Mouse (Mus musculus) C2C12 (cell line): ENCODE measurements around the gene Ell. TPM values are rescaled to one million over a fixed set of nuclear protein-coding genes. Genes with fewer than 3 reads are reported as not detected.
A peak's percentile ranks its signal among the peaks of the same experiment; 100 is the strongest.

Experiments
- H3K27me3 ChIP-seq: one replicate; pipeline ENCODE4 v1.6.1; 2011; ENCODE audit not compliant: control insufficient read depth, insufficient read depth, insufficient read length
- H3K36me3 ChIP-seq: one replicate; pipeline ENCODE4 v1.6.1; 2011; ENCODE audit not compliant: control insufficient read depth, insufficient read depth
- H3K4me3 ChIP-seq: one replicate; pipeline ENCODE4 v1.5.1; 2011; ENCODE audit warnings: mild to moderate bottlenecking, control low read depth; ENCODE audit not compliant: poor library complexity, insufficient read depth, severe bottlenecking
- H3K79me2 ChIP-seq: one replicate; pipeline ENCODE4 v1.6.1; 2011; ENCODE audit not compliant: control insufficient read depth, insufficient read depth
- H3K79me3 ChIP-seq: one replicate; pipeline ENCODE4 v1.6.1; 2011; ENCODE audit warnings: low read depth, control low read depth
- H3ac ChIP-seq: one replicate; pipeline ENCODE3; 2011; ENCODE audit warnings: low read depth; ENCODE audit not compliant: control insufficient read depth, insufficient read length
- CEBPB ChIP-seq: IDR thresholded peaks from one replicate; pipeline ENCODE4 v1.6.1; 2011; ENCODE audit warnings: low read depth, mild to moderate bottlenecking, control low read depth, moderate library complexity
- CTCF ChIP-seq: IDR thresholded peaks from one replicate; pipeline ENCODE4 v1.5.1; 2011; ENCODE audit not compliant: control insufficient read depth, insufficient read depth, insufficient read length
- FOSL1 ChIP-seq: IDR thresholded peaks from one replicate; pipeline ENCODE4 v1.8.0; 2011; ENCODE audit warnings: mild to moderate bottlenecking, low read length; ENCODE audit not compliant: poor library complexity, insufficient read depth, severe bottlenecking
- MAX ChIP-seq: IDR thresholded peaks from one replicate; pipeline ENCODE4 v1.6.1; 2011; ENCODE audit warnings: mild to moderate bottlenecking, control low read depth
- MYOD1 ChIP-seq: IDR thresholded peaks from one replicate; pipeline ENCODE4 v1.6.1; 2011; ENCODE audit warnings: low read depth; ENCODE audit not compliant: control insufficient read depth, insufficient read length
- MYOG ChIP-seq: IDR thresholded peaks from one replicate; pipeline ENCODE4 v1.6.1; 2011; ENCODE audit not compliant: control insufficient read depth, insufficient read length; ENCODE audit errors: extremely low read depth
- USF1 ChIP-seq: IDR thresholded peaks from one replicate; pipeline ENCODE4 v1.6.1; 2011; ENCODE audit warnings: low read depth, mild to moderate bottlenecking, control low read depth, moderate library complexity
- polyA plus RNA-seq: library from polyadenylated mRNA; unstranded; fragments of >200 nt; fragmentation: generic; extraction: Trizol; gene quantifications from one replicate; pipeline ENCODE4 v1.2.1, GENCODE M21; 2012; ENCODE audit warnings: missing spikeins

The Ell gene
- polyA plus RNA-seq, 1 experiment: 12.3 TPM

DNA sequence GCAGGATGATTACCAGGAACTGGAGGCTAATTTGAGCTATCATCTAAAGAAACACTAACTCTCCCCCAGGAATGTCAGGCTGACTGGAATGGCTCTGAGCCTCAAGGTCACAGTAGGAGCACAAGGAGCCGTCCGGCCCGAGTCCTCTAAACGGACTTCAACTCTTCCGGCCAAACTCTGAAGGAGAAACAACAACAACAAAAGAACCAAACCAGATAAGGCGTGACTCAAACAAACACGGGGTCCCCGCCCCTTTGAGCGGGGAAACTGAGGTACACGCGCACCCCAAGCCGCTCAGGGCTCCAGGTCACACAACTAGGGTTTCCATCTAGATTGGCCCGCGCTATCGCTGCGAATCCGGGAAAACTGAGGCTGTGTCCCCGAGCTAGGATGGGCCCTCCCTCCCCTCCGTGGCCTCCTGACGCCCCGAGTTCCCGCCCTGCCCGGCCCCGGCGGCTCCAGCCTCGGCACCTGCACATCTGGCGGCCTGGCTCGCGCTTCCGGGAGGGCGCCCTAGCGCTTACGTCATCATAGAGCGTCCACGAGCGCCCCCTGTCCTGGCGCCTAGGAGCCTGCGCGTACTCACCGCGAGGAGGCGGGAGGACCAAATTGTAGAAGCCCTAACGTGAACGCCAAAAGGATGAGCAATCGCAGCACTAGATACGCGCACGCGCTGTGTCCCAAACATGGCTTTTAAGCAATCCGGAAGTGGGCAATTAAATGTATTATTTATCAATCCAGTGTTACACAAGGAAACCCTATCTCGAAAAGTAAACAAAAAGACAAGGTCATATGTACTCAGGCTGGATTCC, 16.5 kb upstream of the Ell start:
- peaks cover 1% of the 10 kb centered on the region for H3K79me3 ChIP-seq
- no peaks in the 10 kb centered on the region for H3K27me3 ChIP-seq
- TF ChIP-seq MAX (peak; percentile 58), USF1 (no peak), CEBPB (peak; percentile 22)
- no peaks in the 10 kb centered on the region for H3K36me3 ChIP-seq
- peak overlapping the region; percentile 86 for H3ac ChIP-seq
- peaks cover 8% of the 10 kb centered on the region for H3K79me2 ChIP-seq
- peak overlapping the region; percentile 66 for H3K4me3 ChIP-seq

DNA sequence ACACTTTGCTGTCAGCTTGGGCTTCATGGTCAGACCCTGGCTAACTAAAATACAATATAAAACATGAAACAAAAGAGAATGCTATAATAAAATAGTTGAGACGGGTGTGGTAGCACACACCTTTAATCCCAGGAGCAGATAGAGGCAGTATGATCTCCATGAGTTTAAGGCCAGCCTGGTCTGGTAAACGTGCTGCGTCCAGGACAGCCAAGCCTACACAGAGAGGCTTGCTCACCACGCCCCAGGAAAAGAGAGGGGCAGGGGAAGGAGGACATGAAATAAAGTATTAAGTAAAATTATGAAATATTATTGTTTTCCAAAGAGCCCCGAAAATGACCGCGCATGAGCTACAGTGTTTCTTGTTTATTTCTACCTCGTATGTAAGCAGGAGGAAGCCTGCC, 12.1 kb upstream of the Ell start:
- H3ac ChIP-seq: peak overlapping the region; percentile 71
- H3K79me2 ChIP-seq: peaks cover 38% of the 10 kb centered on the region
- TF ChIP-seq MYOG (no peak), USF1 (no peak), MAX (no peak), FOSL1 (no peak), CEBPB (no peak), CTCF (no peak), MYOD1 (no peak)
- H3K79me3 ChIP-seq: peaks cover 24% of the 10 kb centered on the region
- H3K4me3 ChIP-seq: peak overlapping the region; percentile 61
- peaks cover 15% of the 10 kb centered on the region for H3K36me3 ChIP-seq
- H3K27me3 ChIP-seq: no peaks in the 10 kb centered on the region

DNA sequence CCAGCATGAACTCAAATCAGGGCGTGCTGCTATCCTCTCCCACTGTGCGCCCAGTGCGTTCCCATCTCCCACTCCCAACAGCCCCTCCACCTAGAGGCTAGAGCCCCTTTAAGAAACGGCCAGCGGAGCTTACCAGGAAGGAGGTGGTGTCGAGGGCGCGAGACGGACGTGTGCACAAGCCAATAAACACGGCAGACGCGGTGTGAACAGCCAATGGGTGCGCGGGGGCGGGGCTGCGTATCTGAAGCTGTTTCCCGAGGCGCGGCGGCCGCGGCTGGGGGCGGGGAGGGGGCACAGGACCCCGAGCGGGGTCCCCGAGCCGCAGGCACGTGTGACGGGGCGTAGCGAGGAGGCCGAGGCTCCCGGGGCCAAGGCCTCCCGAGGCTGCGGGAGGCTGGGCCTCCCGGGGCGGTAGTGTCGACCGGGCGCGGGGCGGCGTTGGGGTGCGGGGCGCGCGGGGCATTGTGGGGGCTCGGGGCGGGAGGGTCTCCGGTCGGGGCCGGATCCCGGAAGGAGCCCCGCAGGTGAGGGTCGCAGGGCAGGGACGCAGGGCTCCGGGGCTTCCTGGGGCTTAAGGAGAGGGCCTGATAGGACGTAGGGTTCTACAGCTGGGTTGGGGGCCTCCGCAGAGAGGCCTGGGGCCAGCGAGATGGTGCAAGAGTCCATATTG, 11.6 kb upstream of the Ell start, which contains the start of the genes Fkbp8 and Kxd1:
Fkbp8 (plus strand) TSS at position 213 of the 670 bp plus-strand sequence.
Kxd1 (minus strand) TSS at position 445 of the 670 bp plus-strand sequence.
- TF ChIP-seq MAX (no peak), MYOG (no peak), CEBPB (no peak), USF1 (no peak), CTCF (no peak), FOSL1 (no peak), MYOD1 (no peak)
- H3K79me3 ChIP-seq: peaks cover 24% of the 10 kb centered on the region
- H3K4me3 ChIP-seq: peak within 1 kb of the TSS; percentile 61
- peak within 1 kb of the TSS; percentile 96 for H3ac ChIP-seq
- H3K27me3 ChIP-seq: no peaks in the 10 kb centered on the region
- H3K79me2 ChIP-seq: peaks cover 38% of the 10 kb centered on the region
- H3K36me3 ChIP-seq: peaks cover 20% of the 10 kb centered on the region

DNA sequence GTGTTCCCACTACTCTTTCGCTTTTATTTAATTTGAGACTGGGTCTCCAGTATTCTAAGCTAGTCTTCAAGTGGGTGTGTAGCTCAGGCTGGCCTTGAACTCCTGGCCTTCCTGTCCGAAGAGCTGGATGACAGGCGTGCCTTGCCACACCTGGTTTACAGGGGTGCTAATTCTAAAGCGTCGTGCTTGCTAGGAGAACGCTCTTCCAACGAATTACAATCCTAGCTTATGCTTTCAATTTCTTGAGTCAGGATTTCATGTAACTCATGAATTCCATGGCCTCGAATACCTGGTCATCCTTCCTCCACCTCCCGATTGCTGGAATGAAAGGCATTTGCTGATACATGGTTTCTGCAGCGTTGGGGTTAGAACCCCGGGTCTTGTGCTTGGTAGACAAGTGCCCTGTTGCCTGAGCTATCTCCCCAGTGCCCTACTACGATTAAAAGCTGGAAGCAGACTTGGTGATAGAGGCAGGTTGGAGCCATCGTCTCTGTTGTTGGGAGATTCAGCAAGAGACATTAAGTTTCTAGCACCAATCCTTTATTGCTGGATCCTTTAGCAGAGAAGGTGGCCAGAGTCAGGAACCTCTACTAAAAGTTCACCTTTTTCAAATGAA, 11.0 kb upstream of the Ell start:
- Histone ChIP-seq H3K79me2 (peaks cover 38% of the 10 kb centered on the region), H3K27me3 (no peaks in the 10 kb centered on the region), H3K79me3 (peaks cover 24% of the 10 kb centered on the region), H3K4me3 (peak overlapping the region; percentile 61), H3ac (peak overlapping the region; percentile 96), H3K36me3 (peaks cover 22% of the 10 kb centered on the region)
- TF ChIP-seq MAX (no peak), CEBPB (no peak), MYOG (no peak), CTCF (no peak)

DNA sequence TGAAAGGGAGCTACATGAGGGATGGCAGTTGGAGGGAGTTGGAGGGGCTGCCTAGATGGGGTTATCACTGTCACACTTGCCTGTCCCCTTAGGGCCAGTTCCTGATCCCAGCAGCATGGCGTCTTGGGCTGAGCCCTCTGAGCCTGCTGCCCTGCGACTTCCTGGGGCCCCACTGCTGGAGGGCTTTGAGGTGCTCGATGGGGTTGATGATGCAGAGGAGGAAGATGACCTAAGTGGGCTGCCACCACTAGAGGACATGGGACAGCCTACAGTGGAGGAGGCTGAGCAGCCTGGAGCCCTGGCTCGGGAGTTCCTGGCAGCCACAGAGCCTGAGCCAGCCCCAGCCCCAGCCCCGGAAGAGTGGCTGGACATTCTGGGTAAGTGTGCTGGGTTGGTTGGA, 10.0 kb upstream of the Ell start:
- peaks cover 38% of the 10 kb centered on the region for H3K79me2 ChIP-seq
- peaks cover 24% of the 10 kb centered on the region for H3K79me3 ChIP-seq
- H3K27me3 ChIP-seq: no peaks in the 10 kb centered on the region
- H3ac ChIP-seq: peak overlapping the region; percentile 2
- no peak overlapping the region for H3K4me3 ChIP-seq
- TF ChIP-seq CEBPB (no peak), CTCF (no peak), USF1 (no peak), FOSL1 (no peak), MYOG (no peak), MAX (no peak), MYOD1 (no peak)
- peaks cover 30% of the 10 kb centered on the region for H3K36me3 ChIP-seq

DNA sequence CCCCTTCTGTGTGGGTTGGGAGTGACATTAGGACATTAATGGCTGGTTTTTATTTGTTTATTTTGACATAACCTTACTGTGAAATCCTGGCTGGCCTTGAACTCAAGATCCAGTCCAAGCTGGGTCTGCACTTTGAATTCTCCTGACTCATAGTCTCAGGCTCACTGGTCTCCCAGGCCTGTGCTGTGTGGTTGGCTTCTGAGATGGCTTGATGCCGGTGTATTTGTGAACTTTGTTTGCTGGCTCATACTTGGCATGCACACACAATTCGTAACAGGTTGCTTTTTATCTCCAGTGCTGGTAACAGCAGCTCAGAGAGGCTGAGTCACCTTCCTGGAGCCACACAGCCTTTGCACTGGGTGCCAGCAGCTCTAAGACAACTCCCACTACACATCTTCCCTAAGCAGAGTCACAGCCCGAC, 9.5 kb upstream of the Ell start:
- Histone ChIP-seq H3K36me3 (peaks cover 31% of the 10 kb centered on the region), H3K4me3 (no peak overlapping the region)
- TF ChIP-seq MAX (no peak), FOSL1 (no peak), CEBPB (no peak), MYOG (no peak)

More for the DNA sequence above, 9.5 kb upstream of the Ell start:
- Histone ChIP-seq H3K27me3 (no peaks in the 10 kb centered on the region), H3ac (no peak overlapping the region), H3K79me2 (peaks cover 38% of the 10 kb centered on the region), H3K79me3 (peaks cover 24% of the 10 kb centered on the region)
